Mouse (Mus musculus) thymus, postnatal 36 days (tissue): ENCODE results near the gene Olfr1392.
"Not testable (repeated sequence)": the region's sequence is repeated elsewhere in the genome, so short reads cannot be mapped to it uniquely, and the experiment has no call there.

Experiments used
- DNase-seq, 2 experiments: peaks; one replicate each; pipeline ENCODE4 v3.0.0; 2022; ENCODE audit warnings: mixed read lengths in 2 of 2

The Olfr1392 gene

GRCm38 (mm10) chr11:49252048-49252447 is 33.0 kb upstream of the Olfr1392 start:
- peak; percentile 38 to 66 for DNase-seq

DNA sequence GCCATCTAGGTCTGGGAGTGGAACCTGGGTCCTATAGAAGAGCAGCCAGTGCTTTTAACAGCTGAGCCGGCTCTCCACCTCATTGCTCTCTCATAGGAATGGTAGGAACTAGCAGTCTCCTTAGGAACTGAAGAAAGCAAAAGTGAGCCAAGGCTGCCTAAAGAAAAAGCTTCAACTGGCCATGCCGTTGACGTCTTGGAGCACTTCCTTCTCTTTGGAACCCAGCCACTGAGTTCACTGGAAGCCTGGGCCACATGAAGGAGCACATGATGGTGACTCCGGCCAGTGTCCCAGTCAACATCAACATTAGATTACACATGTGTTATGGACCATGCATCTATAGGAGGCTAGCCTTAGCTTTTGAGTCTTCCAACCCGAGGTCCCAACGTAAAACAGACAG is 32.0 kb upstream of the Olfr1392 start:
- no peak for DNase-seq

GRCm38 (mm10) chr11:49259296-49259695 is 25.8 kb upstream of the Olfr1392 start:
- DNase-seq = no peak

GRCm38 (mm10) chr11:49259829-49260228 is 25.3 kb upstream of the Olfr1392 start:
- DNase-seq = no peak

DNA sequence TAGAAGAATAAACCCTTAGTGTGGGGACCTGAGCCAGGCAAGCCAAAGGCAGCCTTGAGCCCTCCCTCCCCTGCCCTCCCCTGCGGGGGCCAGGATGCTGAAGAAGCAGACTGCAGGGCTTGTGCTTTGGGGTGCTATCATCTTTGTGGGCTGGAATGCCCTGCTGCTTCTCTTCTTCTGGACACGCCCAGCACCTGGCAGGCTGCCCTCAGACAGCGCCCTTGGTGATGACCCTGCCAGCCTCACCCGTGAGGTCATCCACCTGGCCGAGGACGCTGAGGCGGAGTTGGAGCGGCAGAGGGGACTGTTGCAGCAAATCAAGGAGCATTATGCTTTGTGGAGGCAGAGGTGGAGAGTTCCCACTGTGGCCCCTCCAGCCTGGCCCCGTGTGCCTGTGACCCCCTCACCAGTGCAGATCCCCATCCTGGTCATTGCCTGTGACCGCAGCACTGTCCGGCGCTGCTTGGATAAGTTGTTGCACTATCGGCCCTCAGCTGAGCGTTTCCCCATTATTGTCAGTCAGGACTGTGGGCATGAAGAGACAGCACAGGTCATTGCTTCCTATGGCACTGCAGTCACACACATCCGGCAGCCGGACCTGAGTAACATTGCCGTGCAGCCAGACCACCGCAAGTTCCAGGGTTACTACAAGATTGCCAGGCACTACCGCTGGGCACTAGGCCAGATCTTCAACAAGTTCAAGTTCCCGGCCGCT is 24.3 kb upstream of the Olfr1392 start:
- DNase-seq = peak in 1 of 2 experiments; percentile 12

DNA sequence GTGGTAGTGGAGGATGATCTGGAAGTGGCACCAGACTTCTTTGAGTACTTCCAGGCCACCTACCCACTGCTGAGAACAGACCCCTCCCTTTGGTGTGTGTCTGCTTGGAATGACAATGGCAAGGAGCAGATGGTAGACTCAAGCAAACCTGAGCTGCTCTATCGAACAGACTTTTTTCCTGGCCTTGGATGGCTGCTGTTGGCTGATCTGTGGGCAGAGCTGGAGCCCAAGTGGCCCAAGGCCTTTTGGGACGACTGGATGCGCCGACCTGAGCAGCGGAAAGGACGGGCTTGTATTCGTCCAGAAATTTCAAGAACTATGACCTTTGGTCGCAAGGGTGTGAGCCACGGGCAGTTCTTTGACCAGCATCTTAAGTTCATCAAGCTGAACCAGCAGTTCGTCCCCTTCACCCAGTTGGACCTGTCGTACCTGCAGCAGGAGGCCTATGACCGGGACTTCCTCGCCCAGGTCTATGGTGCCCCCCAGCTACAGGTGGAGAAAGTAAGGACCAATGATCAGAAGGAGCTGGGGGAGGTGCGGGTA is 23.7 kb upstream of the Olfr1392 start:
- no peak for DNase-seq

GRCm38 (mm10) chr11:49262286-49262685 is 22.8 kb upstream of the Olfr1392 start:
- no peak for DNase-seq

DNA sequence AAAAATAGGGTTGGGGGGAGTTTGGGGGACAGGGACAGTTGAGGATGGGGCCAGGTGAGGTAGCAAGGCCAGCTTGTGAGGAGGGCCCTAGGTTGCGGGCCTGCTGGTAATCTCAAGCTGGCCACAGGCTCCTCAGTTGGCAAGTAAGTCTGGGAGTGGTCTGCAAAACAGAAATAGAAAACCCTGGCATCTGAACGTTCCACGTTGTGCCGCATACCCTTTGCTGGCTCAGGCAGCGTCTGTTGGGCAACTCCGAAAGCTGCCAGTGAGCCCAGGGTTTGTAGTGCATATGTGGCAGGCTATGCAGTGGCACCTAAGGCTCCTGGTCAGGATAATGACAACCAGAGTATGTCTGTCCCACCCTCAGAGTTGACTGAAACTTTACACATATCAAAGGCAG is 21.9 kb upstream of the Olfr1392 start:
- no peak for DNase-seq

- no peak for DNase-seq
Observed at GRCm38 (mm10) chr11:49264081-49264480, 21.0 kb upstream of the Olfr1392 start.

- DNase-seq = no peak
Observed at GRCm38 (mm10) chr11:49264622-49265021, 20.5 kb upstream of the Olfr1392 start.

GRCm38 (mm10) chr11:49265101-49265500 is 20.0 kb upstream of the Olfr1392 start:
- no peak for DNase-seq

GRCm38 (mm10) chr11:49266671-49267070 is 18.4 kb upstream of the Olfr1392 start:
- no peak for DNase-seq

DNA sequence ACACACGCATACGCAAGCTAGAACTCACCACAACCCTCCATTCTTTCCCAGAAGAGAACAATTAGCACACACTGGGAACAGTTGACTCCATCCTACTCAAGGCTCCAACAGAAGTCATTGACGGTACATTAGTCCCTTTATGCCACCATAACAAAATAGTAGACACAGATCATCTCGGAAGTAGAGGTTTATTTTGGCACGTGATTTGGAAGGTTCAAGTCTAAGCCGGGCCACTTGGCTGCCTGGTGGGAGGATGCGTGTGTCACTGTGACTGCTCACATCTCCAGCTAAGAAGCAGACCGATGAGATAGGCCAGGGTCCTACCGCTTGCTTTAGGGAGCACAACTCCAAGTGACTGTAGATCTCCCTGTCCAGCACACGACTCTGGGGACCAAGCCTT is 17.8 kb upstream of the Olfr1392 start:
- no peak for DNase-seq

GRCm38 (mm10) chr11:49267970-49268579 is 17.0 kb upstream of the Olfr1392 start:
- DNase-seq = no peak

- no peak for DNase-seq
Observed at GRCm38 (mm10) chr11:49269761-49270160, 15.3 kb upstream of the Olfr1392 start.

DNA sequence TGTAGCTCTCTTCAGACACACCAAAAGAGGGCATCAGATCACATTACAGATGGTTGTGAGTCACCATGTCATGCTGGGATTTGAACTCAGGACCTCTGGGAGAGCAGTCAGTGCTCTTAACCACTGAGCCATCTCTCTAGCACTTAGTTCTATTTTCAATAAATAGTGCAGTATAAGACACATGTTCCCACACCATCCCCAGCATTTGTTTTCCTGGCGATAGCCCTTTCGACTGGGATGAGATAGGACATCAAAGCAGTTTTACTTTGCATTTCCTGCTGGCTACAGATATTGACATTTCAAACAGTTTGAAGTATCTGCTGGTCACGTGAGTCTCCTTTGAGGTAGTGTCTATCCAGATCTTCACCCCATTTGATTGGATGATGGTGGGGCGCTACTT is 14.7 kb upstream of the Olfr1392 start:
- DNase-seq = no peak

- peak; percentile 29 to 33 for DNase-seq
Observed at GRCm38 (mm10) chr11:49271334-49271733, 13.7 kb upstream of the Olfr1392 start.

GRCm38 (mm10) chr11:49273834-49274519 is 11.1 kb upstream of the Olfr1392 start:
- DNase-seq = no peak

GRCm38 (mm10) chr11:49278222-49278621 is 6.9 kb upstream of the Olfr1392 start, which contains the start of gene Olfr1393:
Gene Olfr1393, plus strand, starts transcription at chr11:49278304.
- no peak for DNase-seq

DNA sequence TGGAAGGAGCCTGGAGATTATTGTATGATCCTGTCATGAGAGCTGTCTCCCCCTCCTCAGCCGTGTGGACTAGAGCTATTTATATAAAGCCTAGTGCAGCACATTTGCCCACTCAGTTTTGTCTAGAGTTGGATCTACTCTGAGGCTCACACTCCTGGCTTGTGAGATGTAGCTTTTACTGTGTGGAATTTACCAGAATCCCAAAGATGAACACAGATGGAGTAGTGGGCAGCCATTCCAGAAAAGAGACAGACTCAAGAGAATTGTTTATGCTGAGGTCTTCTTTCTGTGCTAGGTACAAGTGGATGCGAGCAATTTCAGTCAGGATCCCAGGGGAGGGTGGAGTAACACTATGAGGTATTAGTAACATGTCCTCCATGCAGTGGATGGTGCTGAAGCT is 2.2 kb downstream of the Olfr1392 start:
- no peak for DNase-seq

- no peak for DNase-seq
Observed at GRCm38 (mm10) chr11:49292777-49293176, 7.7 kb downstream of the Olfr1392 start.

- DNase-seq = no peak
Observed at GRCm38 (mm10) chr11:49304441-49304840, 19.4 kb downstream of the Olfr1392 start, which contains the start of gene Olfr10. Gene Olfr10, plus strand, starts transcription at chr11:49304741.

- DNase-seq = not testable (repeated sequence)
Observed at GRCm38 (mm10) chr11:49308547-49308946, 23.5 kb downstream of the Olfr1392 start.

DNA sequence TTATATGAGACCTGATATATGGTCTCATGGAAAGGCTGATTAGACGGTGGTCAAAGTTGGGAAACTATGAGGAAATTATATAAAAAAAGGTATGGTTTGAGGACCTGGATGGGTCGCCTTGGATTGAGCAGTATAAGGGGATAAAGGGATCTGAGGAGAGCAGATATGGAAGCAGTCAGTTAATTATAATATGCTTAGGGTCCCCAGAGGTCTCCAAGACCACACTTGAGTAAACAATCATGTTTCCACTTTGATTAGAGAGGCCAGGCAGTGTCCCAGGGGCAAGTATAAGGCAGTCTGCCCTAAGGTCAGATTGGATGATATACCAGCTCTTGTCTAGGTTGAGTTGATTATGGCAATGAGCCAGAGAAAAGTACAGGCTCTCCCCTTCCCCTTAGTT is 37.4 kb downstream of the Olfr1392 start, which contains the start of gene Olfr1391:
Olfr1391 (plus strand) TSS at position 301 of the 400 bp plus-strand sequence.
- no peak for DNase-seq
